Mouse (Mus musculus) liver, postnatal 0 days (tissue): Measurements from ENCODE around the gene Pcca.

Source experiments
- CTCF ChIP-seq: sonication (generic); IDR thresholded peaks from 2 replicates; pipeline ENCODE4 v1.5.1; 2016; ENCODE audit warnings: antibody characterized with exemption, low read depth
- EP300 ChIP-seq: IDR thresholded peaks from 2 replicates; pipeline ENCODE4 v1.6.1; 2016; ENCODE audit warnings: antibody characterized with exemption, low read depth, mild to moderate bottlenecking

- TF ChIP-seq CTCF (no peak), EP300 (no peak)
Measured at GRCm38 (mm10) chr14:122790111-122790510, 256.0 kb downstream of the Pcca start.
